Mouse (Mus musculus): ENCODE results near the gene Spata1.
"Not testable (repeated sequence)": the region's sequence is repeated elsewhere in the genome, so short reads cannot be mapped to it uniquely, and the experiment has no call there.

The Spata1 gene

GRCm38 (mm10) chr3:146450371-146450841, 49.1 kb downstream of the Spata1 start:
- DNase-seq: peak; percentile 95

- no peak for DNase-seq
These were observed 49.8 kb downstream of the Spata1 start, which contains the start of gene Ctbs for GRCm38 (mm10) chr3:146449745-146450250. Gene Ctbs, plus strand, starts transcription at chr3:146449795.

- DNase-seq: no peak
These were observed 50.6 kb downstream of the Spata1 start for GRCm38 (mm10) chr3:146448969-146449368.

- DNase-seq: no peak
These were observed 51.2 kb downstream of the Spata1 start for GRCm38 (mm10) chr3:146448372-146448771.

- DNase-seq: no peak
These were observed 52.0 kb downstream of the Spata1 start for GRCm38 (mm10) chr3:146447598-146447997.

GRCm38 (mm10) chr3:146447156-146447555, 52.4 kb downstream of the Spata1 start:
- DNase-seq: no peak

GRCm38 (mm10) chr3:146444880-146445279, 54.7 kb downstream of the Spata1 start:
- peak; percentile 25 to 33 for DNase-seq

GRCm38 (mm10) chr3:146443380-146443779, 56.2 kb downstream of the Spata1 start:
- DNase-seq: no peak

GRCm38 (mm10) chr3:146442936-146443335, 56.6 kb downstream of the Spata1 start:
- DNase-seq: no peak

GRCm38 (mm10) chr3:146442484-146442883, 57.1 kb downstream of the Spata1 start:
- no peak for DNase-seq

GRCm38 (mm10) chr3:146440422-146440821, 59.1 kb downstream of the Spata1 start:
- no peak for DNase-seq

- DNase-seq: no peak
These were observed 59.5 kb downstream of the Spata1 start for GRCm38 (mm10) chr3:146440011-146440410.

GRCm38 (mm10) chr3:146436114-146436513, 63.4 kb downstream of the Spata1 start:
- no peak for DNase-seq

GRCm38 (mm10) chr3:146435533-146435932, 64.0 kb downstream of the Spata1 start:
- DNase-seq: no peak

GRCm38 (mm10) chr3:146434686-146435085, 64.9 kb downstream of the Spata1 start:
- no peak for DNase-seq

GRCm38 (mm10) chr3:146433681-146434350, 65.7 kb downstream of the Spata1 start:
- no peak for DNase-seq

GRCm38 (mm10) chr3:146433063-146433462, 66.5 kb downstream of the Spata1 start:
- DNase-seq: not testable (repeated sequence)

GRCm38 (mm10) chr3:146426489-146426888, 73.1 kb downstream of the Spata1 start:
- no peak for DNase-seq

GRCm38 (mm10) chr3:146425902-146426301, 73.7 kb downstream of the Spata1 start:
- DNase-seq: no peak

GRCm38 (mm10) chr3:146424306-146424900, 75.2 kb downstream of the Spata1 start:
- DNase-seq: no peak

- DNase-seq: no peak
These were observed 75.8 kb downstream of the Spata1 start for GRCm38 (mm10) chr3:146423710-146424109.

GRCm38 (mm10) chr3:146421787-146422186, 77.8 kb downstream of the Spata1 start:
- DNase-seq: no peak

GRCm38 (mm10) chr3:146419992-146420537, 79.5 kb downstream of the Spata1 start:
- DNase-seq: no peak

GRCm38 (mm10) chr3:146419534-146419933, 80.0 kb downstream of the Spata1 start:
- DNase-seq: no peak

Data from lung, postnatal 4 days (tissue).